Mouse (Mus musculus) forebrain, embryonic 12.5 days (tissue): Measurements from ENCODE around the gene Gm867. TPM values are rescaled to one million over a fixed set of nuclear protein-coding genes. Genes with fewer than 3 reads are reported as not detected.

Experiments
- polyA plus RNA-seq: library from polyadenylated mRNA; unstranded; fragments of >200 nt; fragmentation: Nextera tagmentation; extraction: Ambion mirVana; gene quantifications from 2 replicates; pipeline ENCODE4 v1.2.1, GENCODE M21; 2016

The Gm867 gene
- polyA plus RNA-seq, 1 experiment from 2014 or later: 0.46 TPM

Other genes with a start within 250 kb of the Gm867 start
- 42.8 and 51.9 TPM in 2 replicates for gene Cabin1, start 176.3 kb downstream of the Gm867 start, polyA plus RNA-seq
- gene Ddt, start 167.3 kb downstream of the Gm867 start, polyA plus RNA-seq: 81.8 TPM in 2 replicates
- gene Gm20441, start 159.7 kb downstream of the Gm867 start, polyA plus RNA-seq: not detected in 2 replicates
- 1.5 and 2.1 TPM in 2 replicates for gene Gstt3, start 159.3 kb downstream of the Gm867 start, polyA plus RNA-seq
- gene Gstt1, start 142.1 kb downstream of the Gm867 start, polyA plus RNA-seq: 4.9 and 6.3 TPM in 2 replicates
- not detected in 2 replicates for gene Gstt4, start 118.1 kb downstream of the Gm867 start, polyA plus RNA-seq
- gene Gstt2, start 103.2 kb downstream of the Gm867 start, polyA plus RNA-seq: 4.1 and 7.3 TPM in 2 replicates
- 1,649 and 1,743 TPM in 2 replicates for gene Mif, start 80.4 kb downstream of the Gm867 start, polyA plus RNA-seq
- gene Derl3, start 47.3 kb downstream of the Gm867 start, polyA plus RNA-seq: 3.1 and 3.3 TPM in 2 replicates
- 303 and 310 TPM in 2 replicates for gene Smarcb1, start 19.1 kb downstream of the Gm867 start, polyA plus RNA-seq
- gene Chchd10, start 7.5 kb downstream of the Gm867 start, polyA plus RNA-seq: 7.6 and 7.8 TPM in 2 replicates
- 31.3 and 33.3 TPM in 2 replicates for gene Mmp11, start 4.2 kb downstream of the Gm867 start, polyA plus RNA-seq
- gene Vpreb3, start 2.4 kb upstream of the Gm867 start, polyA plus RNA-seq: not detected in 2 replicates
- gene Gm5134, start 13.8 kb upstream of the Gm867 start, polyA plus RNA-seq: not detected in 2 replicates
- gene Zfp280b, start 92.0 kb upstream of the Gm867 start, polyA plus RNA-seq: 26.1 and 26.7 TPM in 2 replicates
- gene Slc5a4b, start 170.3 kb upstream of the Gm867 start, polyA plus RNA-seq: not detected in 2 replicates
- gene Slc5a4a, start 206.8 kb upstream of the Gm867 start, polyA plus RNA-seq: not detected in 2 replicates